Mouse (Mus musculus): ENCODE data around the gene Tmem165.

- TF ChIP-seq EP300 (IDR thresholded peaks at IDR 0.05; ENCODE audit: low read depth): no peak
- TF ChIP-seq CTCF (IDR thresholded peaks at IDR 0.05; ENCODE audit: low read depth): no peak
Measured at GRCm38 (mm10) chr5:76135644-76136043, 48.0 kb upstream of the Tmem165 start.
